Mouse (Mus musculus) neural tube, embryonic 13.5 days (tissue): ENCODE data around the gene Rhbdl3. TPM values are rescaled to one million over a fixed set of nuclear protein-coding genes. Genes with fewer than 3 reads are reported as not detected.
A peak's percentile ranks its signal among the peaks of the same experiment; 100 is the strongest.

Experiments used
- ATAC-seq: fragments of 200-750 bp; cut with Nextera tagmentation; 2 replicates; pipeline ENCODE4 v1.8.0; 2017; ENCODE audit warnings: low read depth, mild to moderate bottlenecking, moderate TSS enrichment, moderate library complexity
- H3K27ac ChIP-seq: fragments of 300-500 bp; sonication (generic); replicated peaks from 2 replicates; pipeline ENCODE4 v1.5.1; 2015; ENCODE audit warnings: moderate library complexity, mild to moderate bottlenecking, inconsistent platforms
- H3K27me3 ChIP-seq: fragments of 300-500 bp; sonication (generic); 2 replicates; pipeline ENCODE4 v1.6.1; 2015; ENCODE audit warnings: mild to moderate bottlenecking, inconsistent platforms
- H3K36me3 ChIP-seq: fragments of 300-500 bp; sonication (generic); 2 replicates; pipeline ENCODE4 v1.6.1; 2015; ENCODE audit warnings: mild to moderate bottlenecking, inconsistent platforms
- H3K4me1 ChIP-seq: fragments of 300-500 bp; sonication (generic); replicated peaks from 2 replicates; pipeline ENCODE4 v1.6.1; 2015; ENCODE audit warnings: inconsistent platforms
- H3K4me2 ChIP-seq: fragments of 300-500 bp; sonication (generic); 2 replicates; pipeline ENCODE4 v1.6.1; 2015; ENCODE audit warnings: inconsistent platforms, mild to moderate bottlenecking, moderate library complexity
- H3K4me3 ChIP-seq: fragments of 300-500 bp; sonication (generic); 2 replicates; pipeline ENCODE4 v1.5.1; 2015; ENCODE audit warnings: mild to moderate bottlenecking, inconsistent platforms
- H3K9ac ChIP-seq: fragments of 300-500 bp; sonication (generic); 2 replicates; pipeline ENCODE4 v1.6.1; 2015; ENCODE audit warnings: moderate library complexity, mild to moderate bottlenecking, inconsistent platforms
- H3K9me3 ChIP-seq: fragments of 300-500 bp; sonication (generic); 2 replicates; pipeline ENCODE4 v1.6.1; 2016; ENCODE audit warnings: inconsistent platforms
- WGBS: fragments of 180-500 bp; shearing (Covaris S2); methylation state at CpG from one replicate; pipeline ENCODE4 v1.1.7; 2015; 5-methylcytosine and 5-hydroxymethylcytosine counted together
- polyA plus RNA-seq: library from polyadenylated mRNA; unstranded; fragments of >200 nt; fragmentation: Nextera tagmentation; extraction: Ambion mirVana; gene quantifications from 2 replicates; pipeline ENCODE4 v1.2.1, GENCODE M21; 2015

Gene Rhbdl3
- polyA plus RNA-seq, 1 experiment from 2014 or later = 16.3 TPM

GRCm38 (mm10) chr11:80295785-80296184 is 4.9 kb upstream of the Rhbdl3 start:
- Histone ChIP-seq H3K4me2 (no peak overlapping the region), H3K9me3 (no peaks in the 10 kb centered on the region), H3K9ac (peak overlapping the region; percentile 4; the same call in 1 of the 2 replicates), H3K4me1 (peaks cover 53% of the 10 kb centered on the region), H3K36me3 (no peaks in the 10 kb centered on the region), H3K27me3 (peaks cover 7% of the 10 kb centered on the region; the same call in 1 of the 2 replicates), H3K27ac (no peak overlapping the region), H3K4me3 (no peak overlapping the region)
- no peak for ATAC-seq
- WGBS = 40% methylated on average over 14 of the region's 14 CpGs

- Histone ChIP-seq H3K9me3 (no peaks in the 10 kb centered on the region), H3K36me3 (no peaks in the 10 kb centered on the region), H3K27me3 (peaks cover 7% of the 10 kb centered on the region; the same call in 1 of the 2 replicates), H3K27ac (0 out of 2 replicates have a peak overlapping the region, but pooled peaks have one; percentile 4), H3K4me2 (peak overlapping the region; percentile 99), H3K4me3 (peak overlapping the region; percentile 84), H3K9ac (peak overlapping the region; percentile 85; the same call in 1 of the 2 replicates), H3K4me1 (peaks cover 54% of the 10 kb centered on the region)
- ATAC-seq = no peak
- 7% methylated on average over 12 of the region's 12 CpGs for WGBS
These were observed 1.0 kb upstream of the Rhbdl3 start for GRCm38 (mm10) chr11:80299513-80300235.

- ATAC-seq = peak; percentile 60
These were observed 769 bp downstream of the Rhbdl3 start for GRCm38 (mm10) chr11:80301316-80302045.

GRCm38 (mm10) chr11:80302046-80302390 is 1.3 kb downstream of the Rhbdl3 start:
- WGBS = 2% methylated on average over 9 of the region's 9 CpGs
- Histone ChIP-seq H3K36me3 (no peaks in the 10 kb centered on the region), H3K27ac (peak overlapping the region; percentile 85), H3K4me1 (peaks cover 43% of the 10 kb centered on the region), H3K4me3 (peak overlapping the region; percentile 84), H3K4me2 (peak overlapping the region; percentile 99), H3K9ac (peak overlapping the region; percentile 85), H3K27me3 (peaks cover 5% of the 10 kb centered on the region; the same call in 1 of the 2 replicates), H3K9me3 (no peaks in the 10 kb centered on the region)
- peak; percentile 20; the same call in 1 of the 2 replicates for ATAC-seq

More at GRCm38 (mm10) chr11:80301316-80302045, 769 bp downstream of the Rhbdl3 start:
- WGBS = 1% methylated on average over 53 of the region's 53 CpGs
- H3K27me3 ChIP-seq = peaks cover 7% of the 10 kb centered on the region; the same call in 1 of the 2 replicates
- peak overlapping the region; percentile 99 for H3K4me2 ChIP-seq
- no peaks in the 10 kb centered on the region for H3K9me3 ChIP-seq
- peak overlapping the region; percentile 85 for H3K9ac ChIP-seq
- H3K27ac ChIP-seq = peak overlapping the region; percentile 85
- H3K36me3 ChIP-seq = no peaks in the 10 kb centered on the region
- peaks cover 43% of the 10 kb centered on the region for H3K4me1 ChIP-seq
- peak overlapping the region; percentile 84 for H3K4me3 ChIP-seq

GRCm38 (mm10) chr11:80302536-80302935 is 1.8 kb downstream of the Rhbdl3 start:
- peak; percentile 75 for ATAC-seq
- Histone ChIP-seq H3K4me1 (peaks cover 43% of the 10 kb centered on the region), H3K4me3 (peak overlapping the region; percentile 84), H3K9ac (peak overlapping the region; percentile 85), H3K36me3 (no peaks in the 10 kb centered on the region), H3K27me3 (no peaks in the 10 kb centered on the region), H3K4me2 (peak overlapping the region; percentile 99), H3K9me3 (no peaks in the 10 kb centered on the region), H3K27ac (peak overlapping the region; percentile 85)
- 2% methylated on average over 11 of the region's 11 CpGs for WGBS

GRCm38 (mm10) chr11:80303746-80304145 is 3.0 kb downstream of the Rhbdl3 start:
- Histone ChIP-seq H3K36me3 (no peaks in the 10 kb centered on the region), H3K4me1 (peaks cover 46% of the 10 kb centered on the region), H3K9ac (no peak overlapping the region), H3K4me2 (no peak overlapping the region), H3K9me3 (no peaks in the 10 kb centered on the region), H3K27me3 (no peaks in the 10 kb centered on the region), H3K4me3 (no peak overlapping the region), H3K27ac (no peak overlapping the region)
- no peak for ATAC-seq
- WGBS = 88% methylated on average over 3 of the region's 3 CpGs

GRCm38 (mm10) chr11:80304846-80305245 is 4.1 kb downstream of the Rhbdl3 start:
- H3K4me2 ChIP-seq = no peak overlapping the region
- H3K4me1 ChIP-seq = peaks cover 40% of the 10 kb centered on the region
- H3K9me3 ChIP-seq = no peaks in the 10 kb centered on the region
- no peak overlapping the region for H3K27ac ChIP-seq
- WGBS = 80% methylated on average over 10 of the region's 10 CpGs
- no peak overlapping the region for H3K4me3 ChIP-seq
- no peaks in the 10 kb centered on the region for H3K36me3 ChIP-seq
- H3K9ac ChIP-seq = no peak overlapping the region
- H3K27me3 ChIP-seq = no peaks in the 10 kb centered on the region
- ATAC-seq = no peak

- H3K4me3 ChIP-seq = no peak overlapping the region
- 58% methylated on average over 6 of the region's 6 CpGs for WGBS
- 0 out of 2 replicates have a peak overlapping the region, but pooled peaks have one; percentile 17 for H3K9ac ChIP-seq
- H3K27me3 ChIP-seq = no peaks in the 10 kb centered on the region
- H3K36me3 ChIP-seq = no peaks in the 10 kb centered on the region
- no peak overlapping the region for H3K4me2 ChIP-seq
- no peak for ATAC-seq
- no peak overlapping the region for H3K27ac ChIP-seq
- peaks cover 47% of the 10 kb centered on the region for H3K4me1 ChIP-seq
- no peaks in the 10 kb centered on the region for H3K9me3 ChIP-seq
These were observed 7.8 kb downstream of the Rhbdl3 start for GRCm38 (mm10) chr11:80308537-80308936.

- Histone ChIP-seq H3K27ac (peak overlapping the region; percentile 90), H3K4me3 (no peak overlapping the region), H3K9ac (no peak overlapping the region), H3K36me3 (no peaks in the 10 kb centered on the region), H3K4me2 (no peak overlapping the region), H3K4me1 (peaks cover 74% of the 10 kb centered on the region), H3K27me3 (no peaks in the 10 kb centered on the region), H3K9me3 (no peaks in the 10 kb centered on the region)
- peak; percentile 17; the same call in 1 of the 2 replicates for ATAC-seq
- 25% methylated on average over 4 of the region's 4 CpGs for WGBS
These were observed 10.6 kb downstream of the Rhbdl3 start for GRCm38 (mm10) chr11:80311271-80311670.

- WGBS = 6% methylated on average over 2 of the region's 2 CpGs
These were observed 11.3 kb downstream of the Rhbdl3 start for GRCm38 (mm10) chr11:80312049-80312448.

GRCm38 (mm10) chr11:80312565-80312964 is 11.9 kb downstream of the Rhbdl3 start:
- H3K27ac ChIP-seq = peak overlapping the region; percentile 90
- H3K4me3 ChIP-seq = no peak overlapping the region
- H3K9me3 ChIP-seq = no peaks in the 10 kb centered on the region
- H3K36me3 ChIP-seq = no peaks in the 10 kb centered on the region
- H3K27me3 ChIP-seq = no peaks in the 10 kb centered on the region
- H3K4me2 ChIP-seq = no peak overlapping the region
- peak overlapping the region; percentile 23; the same call in 1 of the 2 replicates for H3K9ac ChIP-seq
- ATAC-seq = no peak
- WGBS = 3% methylated on average over 6 of the region's 6 CpGs
- H3K4me1 ChIP-seq = peaks cover 83% of the 10 kb centered on the region

More at GRCm38 (mm10) chr11:80312049-80312448, 11.3 kb downstream of the Rhbdl3 start:
- H3K36me3 ChIP-seq = no peaks in the 10 kb centered on the region
- H3K9ac ChIP-seq = no peak overlapping the region
- H3K4me1 ChIP-seq = peaks cover 80% of the 10 kb centered on the region
- no peak overlapping the region for H3K4me2 ChIP-seq
- peak; percentile 40; the same call in 1 of the 2 replicates for ATAC-seq
- no peaks in the 10 kb centered on the region for H3K9me3 ChIP-seq
- H3K27me3 ChIP-seq = no peaks in the 10 kb centered on the region
- peak overlapping the region; percentile 90 for H3K27ac ChIP-seq
- H3K4me3 ChIP-seq = no peak overlapping the region

- Histone ChIP-seq H3K27me3 (no peaks in the 10 kb centered on the region), H3K9ac (no peak overlapping the region), H3K4me2 (no peak overlapping the region), H3K9me3 (no peaks in the 10 kb centered on the region), H3K4me3 (no peak overlapping the region), H3K36me3 (no peaks in the 10 kb centered on the region), H3K27ac (peak overlapping the region; percentile 90), H3K4me1 (peaks cover 89% of the 10 kb centered on the region)
- no peak for ATAC-seq
- 48% methylated on average over 1 of the region's 1 CpGs for WGBS
These were observed 12.8 kb downstream of the Rhbdl3 start for GRCm38 (mm10) chr11:80313462-80313861.
